Mouse (Mus musculus) gastrocnemius, postnatal 25 days (tissue): ENCODE measurements around the gene Tmem234. TPM values are rescaled to one million over a fixed set of nuclear protein-coding genes. Genes with fewer than 3 reads are reported as not detected.
"Not testable (repeated sequence)": the region's sequence is repeated elsewhere in the genome, so short reads cannot be mapped to it uniquely, and the experiment has no call there.

Experiments
- DNase-seq: peaks from one replicate; pipeline ENCODE4 v3.0.0; 2022
- long read RNA-seq, 2 experiments: library from polyadenylated mRNA; stranded (forward); transcript quantifications; one replicate each; pipeline ENCODE4 v2.0.0; 2021
- total RNA-seq, 2 experiments: library from RNA; stranded (reverse); gene quantifications; 1 replicate in 1 of 2; 2 replicates in 1 of 2; pipeline ENCODE4 v1.2.3; 2021

Gene Tmem234
- 10 to 100 TPM; 30.5 to 32.3 TPM for total RNA-seq
- long read RNA-seq, experiment 1, transcript Tmem234-210 (5 exons, 1,519 nt) = minor isoform, 14 of 64 reads
- long read RNA-seq, experiment 1, transcript Tmem234-218 (4 exons, 1,124 nt) = minor isoform, 5 of 64 reads
- long read RNA-seq, experiment 1, transcript Tmem234-201 (5 exons, 1,437 nt) = major isoform, 20 of 64 reads
- long read RNA-seq, experiment 1, partial matches to known transcripts = 4 of 64 reads
- long read RNA-seq, experiment 1, other reads (novel, unspliced or antisense) = 14 of 64 reads
- long read RNA-seq, experiment 2, transcript Tmem234-210 (5 exons, 1,519 nt) = minor isoform, 16 of 74 reads
- long read RNA-seq, experiment 2, transcript Tmem234-201 (5 exons, 1,437 nt) = major isoform, 27 of 74 reads
- long read RNA-seq, experiment 2, partial matches to known transcripts = 7 of 74 reads
- long read RNA-seq, experiment 2, other reads (novel, unspliced or antisense) = 12 of 74 reads

- DNase-seq = peak; percentile 84
These were observed at the start of gene Tmem234, which contains the start of gene Eif3i for GRCm38 (mm10) chr4:129600233-129601158. TSS of gene Tmem234 (plus strand) at chr4:129600668. TSS of gene Eif3i (minus strand) at chr4:129600648.

GRCm38 (mm10) chr4:129554512-129554911, 46.0 kb upstream of the Tmem234 start:
- DNase-seq = not testable (repeated sequence)

GRCm38 (mm10) chr4:129555421-129555861, 45.0 kb upstream of the Tmem234 start:
- DNase-seq = peak; percentile 14

- DNase-seq = peak; percentile 10
These were observed 44.5 kb upstream of the Tmem234 start for GRCm38 (mm10) chr4:129555862-129556531.

GRCm38 (mm10) chr4:129556532-129557223, 43.8 kb upstream of the Tmem234 start:
- peak; percentile 82 for DNase-seq

- no peak for DNase-seq
These were observed 43.1 kb upstream of the Tmem234 start for GRCm38 (mm10) chr4:129557256-129557808.

- peak; percentile 52 for DNase-seq
These were observed 42.0 kb upstream of the Tmem234 start for GRCm38 (mm10) chr4:129558321-129558955.

- DNase-seq = no peak
These were observed 39.3 kb upstream of the Tmem234 start for GRCm38 (mm10) chr4:129561184-129561583.

- DNase-seq = no peak
These were observed 36.8 kb upstream of the Tmem234 start for GRCm38 (mm10) chr4:129563718-129564117.

- no peak for DNase-seq
These were observed 35.3 kb upstream of the Tmem234 start for GRCm38 (mm10) chr4:129565139-129565538.

GRCm38 (mm10) chr4:129568366-129568765, 32.1 kb upstream of the Tmem234 start:
- no peak for DNase-seq

- no peak for DNase-seq
These were observed 30.4 kb upstream of the Tmem234 start for GRCm38 (mm10) chr4:129570028-129570427.

GRCm38 (mm10) chr4:129571551-129572084, 28.9 kb upstream of the Tmem234 start:
- DNase-seq = no peak

GRCm38 (mm10) chr4:129572236-129573092, 28.0 kb upstream of the Tmem234 start:
- no peak for DNase-seq

GRCm38 (mm10) chr4:129573093-129573370, 27.4 kb upstream of the Tmem234 start:
- no peak for DNase-seq

GRCm38 (mm10) chr4:129573430-129573829, 27.0 kb upstream of the Tmem234 start, which contains the start of gene Lck:
TSS of gene Lck (minus strand) at chr4:129573641.
- peak; percentile 37 for DNase-seq

- DNase-seq = peak; percentile 36
These were observed 25.2 kb upstream of the Tmem234 start for GRCm38 (mm10) chr4:129575171-129575844.

GRCm38 (mm10) chr4:129576863-129577491, 23.5 kb upstream of the Tmem234 start:
- peak; percentile 56 for DNase-seq
